Mouse (Mus musculus) regulatory T cell (primary cell): Measurements from ENCODE around the gene Olfr350.

ENCODE experiments used
- in situ Hi-C: fragments of 300-600 bp; cut with MboI, MseI; formaldehyde crosslinking; loops from one replicate; pipeline ENCODE4 v1.15.1; 2025; ENCODE audit warnings: high pct_unique_total_duplicates

Olfr350 gene

GRCm38 (mm10) chr2:36846010-36846409 lies at the start of gene Olfr350:
TSS of gene Olfr350 (plus strand) at chr2:36846310.
- in situ Hi-C loops, result no loop called here

- in situ Hi-C loops, result no loop called here
These were observed 29.2 kb upstream of the Olfr350 start, which contains the start of gene Olfr3 for GRCm38 (mm10) chr2:36816932-36817331. TSS of gene Olfr3 (minus strand) at chr2:36817032.

DNA sequence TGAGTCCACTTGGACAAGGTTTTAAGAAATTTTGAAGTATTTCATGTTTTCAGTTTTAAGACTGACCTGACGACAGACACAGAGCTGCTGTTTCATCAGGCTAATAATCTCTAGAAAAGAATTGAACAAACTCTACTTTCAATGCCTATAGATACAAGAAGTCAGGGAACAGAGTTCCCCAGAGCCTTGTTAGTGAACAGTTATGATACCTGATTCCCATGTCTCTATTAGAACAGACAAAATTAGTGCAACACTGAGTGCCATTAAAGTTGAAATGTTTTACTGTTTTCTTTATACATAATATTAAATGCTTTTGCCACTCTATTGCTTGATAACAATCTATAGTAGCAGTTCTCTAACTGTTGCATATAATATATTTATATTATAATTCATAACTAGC lies 16.4 kb downstream of the Olfr350 start, which contains the start of gene Olfr351:
TSS of gene Olfr351 (minus strand) at position 101 of the 400 bp plus-strand sequence.
- in situ Hi-C loops, result no loop called here

DNA sequence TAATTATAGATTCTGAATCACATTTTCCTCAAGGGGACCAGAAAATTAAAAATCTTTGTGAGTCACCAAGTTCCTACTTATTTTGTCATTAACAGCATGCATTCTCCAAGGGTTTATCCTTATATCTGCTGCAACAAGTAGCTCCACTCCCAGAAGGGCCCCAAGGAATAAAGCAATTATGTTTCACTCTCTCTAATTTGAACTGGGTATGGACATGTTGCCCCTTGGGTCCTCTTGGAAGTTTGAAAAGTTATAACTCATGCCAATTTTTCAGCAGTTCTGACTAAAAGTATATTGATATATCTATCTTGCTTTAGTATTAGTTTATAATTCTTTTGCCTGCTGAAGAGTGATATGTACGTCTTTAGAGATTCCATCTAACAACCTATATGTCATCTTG lies 22.1 kb downstream of the Olfr350 start, which contains the start of gene Olfr352:
TSS of gene Olfr352 (plus strand) at position 301 of the 400 bp plus-strand sequence.
- in situ Hi-C loops, result no loop called here

GRCm38 (mm10) chr2:36892836-36893235 lies 46.7 kb downstream of the Olfr350 start, which contains the start of gene Olfr353:
TSS of gene Olfr353 (minus strand) at chr2:36892936.
- in situ Hi-C loops, result no loop called here

- in situ Hi-C loops, result no loop called here
These were observed 51.0 kb downstream of the Olfr350 start for GRCm38 (mm10) chr2:36897114-36897513.
